Mouse (Mus musculus): Measurements from ENCODE around the gene Ap4s1. TPM values are rescaled to one million over a fixed set of nuclear protein-coding genes. Genes with fewer than 3 reads are reported as not detected.
A peak's percentile ranks its signal among the peaks of the same experiment; 100 is the strongest.
"Not testable (repeated sequence)": the region's sequence is repeated elsewhere in the genome, so short reads cannot be mapped to it uniquely, and the experiment has no call there.

Gene Ap4s1
- polyA plus RNA-seq (2015; fragmentation: Nextera tagmentation; extraction: Ambion mirVana): 34.8 and 39.1 TPM in 2 replicates

- Histone ChIP-seq H3K9ac (peak within 1 kb of the TSS; percentile 97), H3K27ac (peak within 1 kb of the TSS; percentile 100), H3K4me1 (peaks cover 23% of the 10 kb centered on the region), H3K36me3 (no peaks in the 10 kb centered on the region), H3K4me3 (peak within 1 kb of the TSS; percentile 98), H3K27me3 (no peaks in the 10 kb centered on the region), H3K4me2 (peak within 1 kb of the TSS; percentile 63), H3K9me3 (no peaks in the 10 kb centered on the region)
- peak; percentile 71 for ATAC-seq (ENCODE audit: borderline replicate concordance, extremely low read depth, low FRiP score, low TSS enrichment)
- under 1% methylated on average over 85 of the region's 108 CpGs for WGBS
These were observed at the start of gene Ap4s1 for GRCm38 (mm10) chr12:51690893-51691844. Gene Ap4s1, plus strand, starts transcription at chr12:51691033.

- Histone ChIP-seq H3K27me3 (no peaks in the 10 kb centered on the region), H3K4me1 (no peaks in the 10 kb centered on the region), H3K27ac (no peak overlapping the region), H3K9ac (no peak overlapping the region), H3K4me2 (no peak overlapping the region), H3K4me3 (no peak overlapping the region), H3K9me3 (no peaks in the 10 kb centered on the region), H3K36me3 (0 out of 2 replicates have a peak, but pooled peaks cover 4% of the 10 kb centered on the region)
- no peak for ATAC-seq (ENCODE audit: borderline replicate concordance, extremely low read depth, low FRiP score, low TSS enrichment)
- WGBS: 16% methylated on average over 6 of the region's 6 CpGs
These were observed 49.0 kb upstream of the Ap4s1 start for GRCm38 (mm10) chr12:51641871-51642270.

- not testable (repeated sequence) for H3K4me1 ChIP-seq; H3K27ac ChIP-seq; ATAC-seq (ENCODE audit: borderline replicate concordance, extremely low read depth, low FRiP score, low TSS enrichment); H3K9ac ChIP-seq; H3K9me3 ChIP-seq; H3K4me2 ChIP-seq; H3K27me3 ChIP-seq; H3K4me3 ChIP-seq
- peaks cover 31% of the 10 kb centered on the region for H3K36me3 ChIP-seq
These were observed 41.4 kb upstream of the Ap4s1 start for GRCm38 (mm10) chr12:51649401-51649800.

GRCm38 (mm10) chr12:51655944-51656465 lies 34.8 kb upstream of the Ap4s1 start:
- no peak for ATAC-seq (ENCODE audit: borderline replicate concordance, extremely low read depth, low FRiP score, low TSS enrichment)
- H3K27ac ChIP-seq: no peak overlapping the region
- H3K9ac ChIP-seq: no peak overlapping the region
- H3K4me2 ChIP-seq: no peak overlapping the region
- no peak overlapping the region for H3K4me3 ChIP-seq
- no peaks in the 10 kb centered on the region for H3K27me3 ChIP-seq
- H3K9me3 ChIP-seq: no peaks in the 10 kb centered on the region
- no peaks in the 10 kb centered on the region for H3K4me1 ChIP-seq
- 81% methylated on average over 1 of the region's 1 CpGs for WGBS
- H3K36me3 ChIP-seq: peaks cover 13% of the 10 kb centered on the region

GRCm38 (mm10) chr12:51663011-51663410 lies 27.8 kb upstream of the Ap4s1 start:
- Histone ChIP-seq H3K4me1 (no peaks in the 10 kb centered on the region), H3K9me3 (no peaks in the 10 kb centered on the region), H3K36me3 (no peaks in the 10 kb centered on the region), H3K27ac (no peak overlapping the region), H3K4me3 (no peak overlapping the region), H3K27me3 (no peaks in the 10 kb centered on the region), H3K4me2 (no peak overlapping the region), H3K9ac (no peak overlapping the region)
- ATAC-seq (ENCODE audit: borderline replicate concordance, extremely low read depth, low FRiP score, low TSS enrichment): no peak

GRCm38 (mm10) chr12:51663908-51664307 lies 26.9 kb upstream of the Ap4s1 start:
- no peak overlapping the region for H3K27ac ChIP-seq
- no peaks in the 10 kb centered on the region for H3K36me3 ChIP-seq
- H3K4me2 ChIP-seq: no peak overlapping the region
- no peak overlapping the region for H3K4me3 ChIP-seq
- no peak for ATAC-seq (ENCODE audit: borderline replicate concordance, extremely low read depth, low FRiP score, low TSS enrichment)
- no peaks in the 10 kb centered on the region for H3K4me1 ChIP-seq
- no peaks in the 10 kb centered on the region for H3K27me3 ChIP-seq
- no peak overlapping the region for H3K9ac ChIP-seq
- no peaks in the 10 kb centered on the region for H3K9me3 ChIP-seq

- Histone ChIP-seq H3K9ac (no peak overlapping the region), H3K4me3 (no peak overlapping the region), H3K9me3 (no peaks in the 10 kb centered on the region), H3K36me3 (no peaks in the 10 kb centered on the region), H3K4me1 (no peaks in the 10 kb centered on the region), H3K27me3 (no peaks in the 10 kb centered on the region), H3K27ac (no peak overlapping the region), H3K4me2 (no peak overlapping the region)
- no peak for ATAC-seq (ENCODE audit: borderline replicate concordance, extremely low read depth, low FRiP score, low TSS enrichment)
- WGBS: 69% methylated on average over 4 of the region's 4 CpGs
These were observed 24.0 kb upstream of the Ap4s1 start for GRCm38 (mm10) chr12:51666708-51667430.

GRCm38 (mm10) chr12:51671231-51671891 lies 19.5 kb upstream of the Ap4s1 start:
- no peak for ATAC-seq (ENCODE audit: borderline replicate concordance, extremely low read depth, low FRiP score, low TSS enrichment)
- H3K36me3 ChIP-seq: no peaks in the 10 kb centered on the region
- no peak overlapping the region for H3K9ac ChIP-seq
- no peak overlapping the region for H3K4me3 ChIP-seq
- no peaks in the 10 kb centered on the region for H3K27me3 ChIP-seq
- 0 out of 2 replicates have a peak, but pooled peaks cover 6% of the 10 kb centered on the region for H3K4me1 ChIP-seq
- H3K4me2 ChIP-seq: no peak overlapping the region
- no peak overlapping the region for H3K27ac ChIP-seq
- WGBS: 46% methylated on average over 5 of the region's 5 CpGs
- no peaks in the 10 kb centered on the region for H3K9me3 ChIP-seq

- no peaks in the 10 kb centered on the region for H3K36me3 ChIP-seq
- no peak overlapping the region for H3K27ac ChIP-seq
- no peak for ATAC-seq (ENCODE audit: borderline replicate concordance, extremely low read depth, low FRiP score, low TSS enrichment)
- WGBS: 55% methylated on average over 4 of the region's 4 CpGs
- no peak overlapping the region for H3K4me3 ChIP-seq
- H3K9ac ChIP-seq: no peak overlapping the region
- no peaks in the 10 kb centered on the region for H3K9me3 ChIP-seq
- no peaks in the 10 kb centered on the region for H3K27me3 ChIP-seq
- 0 out of 2 replicates have a peak, but pooled peaks cover 6% of the 10 kb centered on the region for H3K4me1 ChIP-seq
- H3K4me2 ChIP-seq: no peak overlapping the region
These were observed 17.6 kb upstream of the Ap4s1 start for GRCm38 (mm10) chr12:51673270-51673669.

GRCm38 (mm10) chr12:51676442-51676841 lies 14.4 kb upstream of the Ap4s1 start:
- Histone ChIP-seq H3K4me1 (peaks cover 9% of the 10 kb centered on the region), H3K4me3 (no peak overlapping the region), H3K4me2 (no peak overlapping the region), H3K36me3 (no peaks in the 10 kb centered on the region), H3K9me3 (no peaks in the 10 kb centered on the region), H3K27me3 (no peaks in the 10 kb centered on the region), H3K27ac (no peak overlapping the region), H3K9ac (no peak overlapping the region)
- no peak for ATAC-seq (ENCODE audit: borderline replicate concordance, extremely low read depth, low FRiP score, low TSS enrichment)
- WGBS: 36% methylated on average over 2 of the region's 2 CpGs

GRCm38 (mm10) chr12:51678844-51679243 lies 12.0 kb upstream of the Ap4s1 start:
- Histone ChIP-seq H3K4me3 (no peak overlapping the region), H3K4me2 (no peak overlapping the region), H3K27me3 (no peaks in the 10 kb centered on the region), H3K9me3 (no peaks in the 10 kb centered on the region), H3K9ac (no peak overlapping the region), H3K4me1 (peaks cover 9% of the 10 kb centered on the region), H3K27ac (no peak overlapping the region), H3K36me3 (no peaks in the 10 kb centered on the region)
- 89% methylated on average over 1 of the region's 1 CpGs for WGBS
- ATAC-seq (ENCODE audit: borderline replicate concordance, extremely low read depth, low FRiP score, low TSS enrichment): peak; percentile 35; the same call in 1 of the 2 replicates
